Mouse (Mus musculus) CH12.LX (cell line): ENCODE measurements at regions not wholly inside any gene's neighbourhood (a gene's known extent, or its start where the extent isn't known, plus 50 kb on each side); places are given as distances from the start of the nearest gene placed in this dataset.

Experiments
- DNase-seq: peaks from one replicate; pipeline ENCODE4 v3.0.0-alpha.2; 2013; ENCODE audit errors: extremely low read depth
- H3K27ac ChIP-seq: 2 replicates; pipeline ENCODE4 v1.5.1; 2012; ENCODE audit warnings: low read depth, mild to moderate bottlenecking, control low read depth, moderate library complexity; ENCODE audit not compliant: insufficient read depth
- H3K27me3 ChIP-seq: replicated peaks from 2 replicates; pipeline ENCODE3; 2012; ENCODE audit warnings: inconsistent platforms
- H3K36me3 ChIP-seq, 2 experiments: replicated peaks in 1 of 2; 2 replicates each; pipeline versions ENCODE3 to v1.6.1; 2012; ENCODE audit warnings: inconsistent platforms in 1 of 2, low read length in 1 of 2, mild to moderate bottlenecking in 1 of 2, mixed read lengths in 1 of 2, moderate library complexity in 1 of 2; ENCODE audit not compliant: control insufficient read depth in 1 of 2, insufficient read depth in 1 of 2
- H3K4me1 ChIP-seq, 2 experiments: 2 replicates each; pipeline ENCODE4 v1.6.1; 2012; ENCODE audit warnings: inconsistent platforms in 1 of 2, moderate library complexity in 1 of 2; ENCODE audit not compliant: insufficient read depth in 2 of 2, control insufficient read depth in 1 of 2
- H3K4me2 ChIP-seq: 2 replicates; pipeline ENCODE4 v1.6.1; 2012; ENCODE audit warnings: low read depth, mild to moderate bottlenecking, control low read depth; ENCODE audit not compliant: poor library complexity, insufficient read depth, severe bottlenecking
- H3K4me3 ChIP-seq, 3 experiments: fragments of 150-350 bp in 1 of 3; sonication (generic) in 1 of 3; replicated peaks in 1 of 3; 2 replicates each; pipeline versions ENCODE3 to v1.5.1; 2011 to 2012; ENCODE audit warnings: low read depth in 2 of 3, low read length in 2 of 3, mild to moderate bottlenecking in 2 of 3, moderate library complexity in 2 of 3, control low read depth in 1 of 3, improper control_type of control experiment in 1 of 3, inconsistent platforms in 1 of 3, mixed read lengths in 1 of 3; ENCODE audit not compliant: poor library complexity in 1 of 3
- H3K79me2 ChIP-seq: replicated peaks from 2 replicates; pipeline ENCODE4 v1.6.1; 2012; ENCODE audit warnings: mild to moderate bottlenecking, moderate library complexity; ENCODE audit not compliant: control insufficient read depth, poor library complexity, insufficient read depth, severe bottlenecking; ENCODE audit errors: extremely low read depth
- H3K9ac ChIP-seq: 2 replicates; pipeline ENCODE4 v1.6.1; 2012; ENCODE audit warnings: low read depth, mild to moderate bottlenecking, control low read depth, moderate library complexity; ENCODE audit not compliant: insufficient read depth
- H3K9me3 ChIP-seq: replicated peaks from 2 replicates; pipeline ENCODE3; 2012; ENCODE audit warnings: low read length, inconsistent platforms, mixed read lengths
- CHD1 ChIP-seq: IDR thresholded peaks from 2 replicates; pipeline ENCODE4 v1.6.1; 2012; ENCODE audit warnings: low read depth, low read length, improper control_type of control experiment, inconsistent platforms
- E2F4 ChIP-seq: IDR thresholded peaks from 2 replicates; pipeline ENCODE4 v1.6.1; 2011; ENCODE audit warnings: low read depth, low read length, improper control_type of control experiment; ENCODE audit not compliant: insufficient replicate concordance
- EP300 ChIP-seq: IDR thresholded peaks from 2 replicates; pipeline ENCODE4 v1.6.1; 2011; ENCODE audit warnings: low read length, improper control_type of control experiment
- JUN ChIP-seq: IDR thresholded peaks from 2 replicates; pipeline ENCODE4 v1.6.1; 2011; ENCODE audit warnings: low read depth, mild to moderate bottlenecking, low read length, improper control_type of control experiment, moderate library complexity; ENCODE audit not compliant: insufficient read depth
- JUND ChIP-seq: conservative IDR thresholded peaks from 2 replicates; pipeline ENCODE4 v1.6.1; 2011; ENCODE audit warnings: low read depth, low read length, improper control_type of control experiment
- KAT2A ChIP-seq: IDR thresholded peaks from 2 replicates; pipeline ENCODE4 v1.6.1; 2012; ENCODE audit warnings: low read length, improper control_type of control experiment, inconsistent platforms; ENCODE audit not compliant: insufficient replicate concordance
- MAFK ChIP-seq: IDR thresholded peaks from 2 replicates; pipeline ENCODE4 v1.6.1; 2011; ENCODE audit warnings: low read length, improper control_type of control experiment; ENCODE audit not compliant: insufficient replicate concordance
- MAX ChIP-seq: IDR thresholded peaks from 2 replicates; pipeline ENCODE4 v1.6.1; 2011; ENCODE audit warnings: low read length, improper control_type of control experiment
- MAZ ChIP-seq: IDR thresholded peaks from 2 replicates; pipeline ENCODE4 v1.6.1; 2012; ENCODE audit warnings: low read depth, mild to moderate bottlenecking, inconsistent platforms, low read length, improper control_type of control experiment, moderate library complexity
- MEF2A ChIP-seq: IDR thresholded peaks from 2 replicates; pipeline ENCODE4 v1.6.1; 2014; ENCODE audit warnings: low read depth, mild to moderate bottlenecking, inconsistent platforms, low read length, improper control_type of control experiment, borderline replicate concordance
- MXI1 ChIP-seq: IDR thresholded peaks from 2 replicates; pipeline ENCODE4 v1.6.1; 2011; ENCODE audit warnings: mild to moderate bottlenecking, low read depth, low read length, improper control_type of control experiment
- MYC ChIP-seq: IDR thresholded peaks from 2 replicates; pipeline ENCODE4 v1.6.1; 2011; ENCODE audit warnings: low read depth, mild to moderate bottlenecking, improper control_type of control experiment, low read length
- PAX5 ChIP-seq: IDR thresholded peaks from 2 replicates; pipeline ENCODE4 v1.6.1; 2012; ENCODE audit warnings: low read length, inconsistent platforms, mixed read lengths
- POLR2A ChIP-seq: IDR thresholded peaks from 2 replicates; pipeline ENCODE4 v1.6.1; 2011; ENCODE audit warnings: low read depth, mild to moderate bottlenecking, improper control_type of control experiment, low read length
- RCOR1 ChIP-seq: conservative IDR thresholded peaks from 2 replicates; pipeline ENCODE4 v1.6.1; 2012; ENCODE audit warnings: low read depth, mild to moderate bottlenecking, inconsistent platforms, low read length, improper control_type of control experiment
- SIN3A ChIP-seq: IDR thresholded peaks from 2 replicates; pipeline ENCODE4 v1.6.1; 2012; ENCODE audit warnings: low read length, improper control_type of control experiment, inconsistent platforms
- TBP ChIP-seq: conservative IDR thresholded peaks from 2 replicates; pipeline ENCODE4 v1.6.1; 2011; ENCODE audit warnings: low read depth, low read length, improper control_type of control experiment
- ZKSCAN1 ChIP-seq: IDR thresholded peaks from 2 replicates; pipeline ENCODE4 v1.6.1; 2012; ENCODE audit warnings: low read depth, inconsistent platforms, low read length, improper control_type of control experiment, borderline replicate concordance
- dilution Hi-C: fragments of 300-500 bp; cut with MboI; formaldehyde crosslinking; loops from 2 replicates; pipeline ENCODE4 v1.14.3; 2020; ENCODE audit warnings: low sequenced_read_pairs; ENCODE audit not compliant: extremely low pct_unique_long_range_greater_than_20kb, extremely low pct_ligation_motif_present
- in situ Hi-C: fragments of 300-500 bp; cut with MboI; formaldehyde crosslinking; loops from 3 replicates; pipeline ENCODE4 v1.14.3; 2019; ENCODE audit warnings: low sequenced_read_pairs, low pct_ligation_motif_present, low pct_unique_long_range_greater_than_20kb, mixed read lengths

DNA sequence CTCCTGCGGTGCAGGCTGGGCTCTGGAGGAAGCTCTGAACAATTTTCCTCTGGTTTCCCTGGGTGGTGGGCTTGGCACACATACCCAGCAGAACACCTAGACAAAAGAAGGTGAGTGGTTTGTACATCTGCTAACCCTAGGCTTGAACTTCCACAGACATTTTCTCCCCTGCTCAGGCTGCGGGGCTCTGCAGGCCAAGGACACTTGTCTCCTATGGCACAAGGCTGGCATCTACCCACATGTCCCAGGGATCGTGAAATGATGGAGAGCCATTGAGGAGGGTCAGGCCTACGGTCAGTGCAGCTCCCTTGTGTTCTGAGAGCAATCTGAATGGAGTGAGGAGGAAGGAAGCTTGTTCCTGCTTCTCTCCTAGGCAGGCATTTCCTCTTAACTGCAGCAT lies 150.4 kb upstream of the Irx1 start:
- in situ Hi-C loops, result no loop called here
- H3K9ac ChIP-seq, result no peak overlapping the region
- no peaks in the 10 kb centered on the region for H3K4me1 ChIP-seq
- no peak overlapping the region for H3K4me3 ChIP-seq
- no peaks in the 10 kb centered on the region for H3K27me3 ChIP-seq
- no peak for DNase-seq
- peaks cover 81% of the 10 kb centered on the region for H3K9me3 ChIP-seq
- no peaks in the 10 kb centered on the region for H3K36me3 ChIP-seq
- no peaks in the 10 kb centered on the region for H3K79me2 ChIP-seq
- H3K27ac ChIP-seq, result no peak overlapping the region
- H3K4me2 ChIP-seq, result no peak overlapping the region
- TF ChIP-seq MXI1 (no peak), MAX (no peak), ZKSCAN1 (no peak), EP300 (no peak), RCOR1 (no peak), E2F4 (no peak), SIN3A (no peak), KAT2A (no peak), TBP (no peak), MAFK (no peak), JUN (no peak), MAZ (no peak), MEF2A (no peak), CHD1 (no peak), JUND (no peak), PAX5 (no peak)
- TF ChIP-seq, all 38 proteins: peak for 0
- dilution Hi-C loops, result no loop called here

DNA sequence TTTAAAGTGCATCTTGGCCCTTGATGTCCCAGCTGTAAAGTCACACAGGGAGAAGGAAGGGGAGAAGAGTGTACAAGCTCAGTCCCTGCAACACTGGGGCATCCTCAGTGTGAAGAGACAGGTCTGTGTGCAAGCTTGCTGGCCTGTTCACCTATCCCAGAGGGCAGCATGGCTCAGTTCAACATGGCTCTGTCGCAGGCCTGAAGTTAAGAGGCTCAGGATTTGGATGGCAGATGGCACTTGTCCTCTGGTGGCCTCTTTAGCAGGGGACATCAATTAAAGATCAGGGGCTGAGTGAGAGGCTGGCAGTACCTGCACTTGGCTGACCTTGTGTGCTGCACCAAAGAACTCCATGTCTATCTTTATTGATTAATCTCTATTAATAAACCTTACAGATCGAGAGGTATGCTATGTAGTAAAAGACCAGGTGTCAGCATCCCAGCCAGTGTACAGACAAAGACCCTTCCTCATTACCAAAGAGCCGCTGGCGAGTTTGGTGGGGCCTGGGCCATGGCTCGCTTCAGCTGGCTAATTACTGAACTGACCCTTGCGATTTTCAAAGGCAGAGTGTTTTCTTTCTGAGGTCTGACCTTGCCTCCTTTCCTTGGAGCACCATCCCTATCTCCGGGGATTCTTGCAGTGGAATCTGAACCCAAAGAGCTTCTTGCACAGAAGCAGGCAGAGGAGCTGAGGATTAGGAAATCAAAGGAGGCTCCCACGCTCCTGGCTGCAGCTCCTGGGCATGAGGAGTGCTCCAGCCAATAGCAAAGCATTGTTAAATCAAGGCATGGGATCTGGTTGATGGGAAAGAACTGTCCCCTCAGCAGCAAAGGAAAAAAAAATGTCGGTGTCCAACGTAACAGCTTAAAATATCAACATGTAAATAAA lies 151.5 kb upstream of the Irx1 start:
- no peak overlapping the region for H3K27ac ChIP-seq
- no peaks in the 10 kb centered on the region for H3K79me2 ChIP-seq
- TF ChIP-seq E2F4 (no peak), MYC (no peak), POLR2A (no peak)
- in situ Hi-C loops (no loop called here), dilution Hi-C loops (no loop called here)
- peaks cover 77% of the 10 kb centered on the region for H3K9me3 ChIP-seq
- no peaks in the 10 kb centered on the region for H3K4me1 ChIP-seq
- no peaks in the 10 kb centered on the region for H3K27me3 ChIP-seq
- H3K9ac ChIP-seq, result no peak overlapping the region
- DNase-seq, result no peak
- H3K36me3 ChIP-seq, result no peaks in the 10 kb centered on the region
- H3K4me2 ChIP-seq, result no peak overlapping the region
- H3K4me3 ChIP-seq, result no peak overlapping the region
